ENCODE assay signal across 15 mouse cellular contexts in genomic region chr17:11955317-11955716, GRCm38 (mm10).
"Had no signal": no experiment of that assay in that cellular context is flagged by ENCODE, and none has a peak within 500 bp of the region (broad histone marks: within the 10 kb centered on the region; RNA-seq: fewer than 3 reads in every experiment).

No protein-coding gene starts in this region.

- H3K4me3 ChIP-seq: left cerebral cortex, adult 2 months; limb, embryonic 10.5 days; liver, embryonic 15.5 days had no signal

- ATAC-seq: intestine, postnatal 0 days; lung, postnatal 0 days had no signal

- H3K27me3 ChIP-seq: liver, embryonic 15.5 days had no signal

- H3K9me3 ChIP-seq: limb, embryonic 10.5 days; liver, embryonic 15.5 days had no signal

- H3K9ac ChIP-seq: liver, embryonic 15.5 days had no signal

- H3K36me3 ChIP-seq: limb, embryonic 10.5 days; liver, embryonic 15.5 days had no signal

- H3K4me1 ChIP-seq: limb, embryonic 10.5 days; liver, embryonic 15.5 days had no signal

- H3K4me2 ChIP-seq: liver, embryonic 11.5 days; liver, embryonic 15.5 days had no signal

- H3K27ac ChIP-seq: left cerebral cortex, adult 2 months; limb, embryonic 10.5 days; liver, embryonic 15.5 days; stomach, postnatal 0 days had no signal

- DNase-seq: kidney, adult 8-10 months; kidney, postnatal 25 days; lung, adult 2 months; lung, postnatal 36 days; midbrain, embryonic 14.5 days; right cerebral cortex, adult 18-20 months; thymus, adult 2 months; thymus, postnatal 25 days had no signal
